Mouse (Mus musculus) lung, embryonic 16.5 days (tissue): Measurements from ENCODE around the gene Eml4. TPM values are rescaled to one million over a fixed set of nuclear protein-coding genes. Genes with fewer than 3 reads are reported as not detected.

Experiments used
- ATAC-seq: fragments of 200-750 bp; cut with Nextera tagmentation; 2 replicates; pipeline ENCODE4 v1.8.0; 2017; ENCODE audit warnings: low read depth, mild to moderate bottlenecking, moderate library complexity
- H3K27ac ChIP-seq: fragments of 300-500 bp; sonication (generic); 2 replicates; pipeline ENCODE4 v1.5.1; 2014; ENCODE audit warnings: mild to moderate bottlenecking, control low read depth, low read length
- H3K27me3 ChIP-seq: fragments of 300-500 bp; sonication (generic); 2 replicates; pipeline ENCODE4 v1.6.1; 2014; ENCODE audit warnings: low read depth, low read length, mixed read lengths; ENCODE audit not compliant: control insufficient read depth, insufficient read depth
- H3K36me3 ChIP-seq: fragments of 300-500 bp; sonication (generic); 2 replicates; pipeline ENCODE4 v1.6.1; 2014; ENCODE audit warnings: low read length; ENCODE audit not compliant: control insufficient read depth, insufficient read depth
- H3K4me1 ChIP-seq: fragments of 300-500 bp; sonication (generic); replicated peaks from 2 replicates; pipeline ENCODE4 v1.6.1; 2014; ENCODE audit warnings: low read length, mixed read lengths; ENCODE audit not compliant: control insufficient read depth, insufficient read depth
- H3K4me2 ChIP-seq: fragments of 300-500 bp; sonication (generic); 2 replicates; pipeline ENCODE4 v1.6.1; 2014; ENCODE audit warnings: low read depth, low read length, control low read depth
- H3K4me3 ChIP-seq: fragments of 300-500 bp; sonication (generic); 2 replicates; pipeline ENCODE4 v1.5.1; 2014; ENCODE audit warnings: mild to moderate bottlenecking, low read length, control low read depth
- H3K9ac ChIP-seq: fragments of 300-500 bp; sonication (generic); 2 replicates; pipeline ENCODE4 v1.6.1; 2014; ENCODE audit warnings: low read length, control low read depth
- H3K9me3 ChIP-seq: fragments of 300-500 bp; sonication (generic); 2 replicates; pipeline ENCODE4 v1.6.1; 2016; ENCODE audit warnings: low read length; ENCODE audit not compliant: control insufficient read depth
- WGBS: fragments of 180-500 bp; shearing (Covaris S2); extraction: QIAGEN DNeasy Blood & Tissue Kit; methylation state at CpG from one replicate; pipeline ENCODE4 v1.1.7; 2014; 5-methylcytosine and 5-hydroxymethylcytosine counted together
- polyA plus RNA-seq: library from polyadenylated mRNA; unstranded; fragments of >200 nt; fragmentation: Nextera tagmentation; extraction: Ambion mirVana; gene quantifications from 2 replicates; pipeline ENCODE4 v1.2.1, GENCODE M21; 2015

Gene Eml4
- polyA plus RNA-seq, 1 experiment from 2014 or later, result 28.6 TPM

DNA sequence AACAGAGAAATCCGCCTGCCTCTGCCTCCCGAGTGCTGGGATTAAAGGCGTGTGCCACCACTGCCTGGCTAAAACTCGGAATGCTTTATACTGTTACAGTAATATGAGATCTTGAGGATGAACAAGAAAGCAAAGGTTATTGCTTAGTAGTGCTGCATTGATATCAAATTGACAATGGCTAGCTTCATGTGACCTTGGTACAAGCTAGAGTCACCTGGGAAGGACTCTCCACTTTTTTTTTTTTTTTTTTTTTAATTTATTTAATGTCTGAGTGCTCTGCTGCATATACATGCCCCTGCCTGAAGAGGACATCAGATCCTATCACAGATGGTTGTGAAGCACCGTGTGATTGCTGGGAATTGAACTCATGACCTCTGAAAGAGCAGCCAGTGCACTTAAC lies 148.2 kb downstream of the Eml4 start:
- WGBS, result 95% methylated on average over 5 of the region's 5 CpGs
- ATAC-seq, result no peak

DNA sequence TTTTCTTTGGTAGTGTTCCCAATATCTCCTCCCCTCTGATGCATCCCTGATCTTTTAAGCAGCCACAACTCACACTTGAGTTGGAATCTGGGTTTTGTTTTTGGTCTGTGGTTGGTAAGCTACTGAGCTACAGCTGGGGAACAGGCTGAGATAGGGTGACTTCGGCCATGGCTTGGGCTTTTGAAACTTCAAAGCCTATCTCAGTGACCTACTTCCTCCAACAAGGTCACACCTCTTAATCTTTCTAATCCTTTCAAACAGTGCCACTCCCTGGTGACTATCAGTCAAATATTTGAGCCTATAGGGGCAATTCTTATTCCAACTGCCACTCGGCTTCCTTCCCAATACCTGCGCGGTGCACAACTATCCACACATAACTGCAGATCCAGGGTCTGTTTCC lies 149.0 kb downstream of the Eml4 start:
- WGBS, result 93% methylated on average over 4 of the region's 4 CpGs
- H3K36me3 ChIP-seq, result peaks cover 39% of the 10 kb centered on the region
- H3K27me3 ChIP-seq, result no peaks in the 10 kb centered on the region

More for the DNA sequence above, 148.2 kb downstream of the Eml4 start:
- Histone ChIP-seq H3K27ac (no peak overlapping the region), H3K9me3 (peaks cover 4% of the 10 kb centered on the region; the same call in 1 of the 2 replicates), H3K4me3 (no peak overlapping the region), H3K27me3 (no peaks in the 10 kb centered on the region), H3K9ac (no peak overlapping the region), H3K4me2 (no peak overlapping the region), H3K4me1 (no peaks in the 10 kb centered on the region), H3K36me3 (peaks cover 39% of the 10 kb centered on the region)

DNA sequence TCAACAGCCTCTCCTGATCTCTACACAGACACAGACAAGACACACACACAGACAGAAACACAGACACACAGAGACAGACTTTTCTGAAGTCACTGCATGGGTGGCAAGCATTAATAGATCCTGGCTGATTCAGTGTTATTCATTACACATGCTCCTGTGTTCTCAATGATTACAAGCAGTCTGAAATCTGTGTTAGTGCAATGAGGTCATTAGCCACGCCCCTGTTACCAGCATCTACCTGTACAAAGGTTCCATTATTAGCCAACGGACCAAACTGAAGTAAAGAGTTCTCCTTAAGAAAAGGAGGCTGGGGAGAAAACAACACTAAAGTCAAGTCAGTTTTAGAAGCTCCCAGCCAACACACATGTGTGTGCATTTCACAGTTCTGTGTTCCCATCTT lies 153.0 kb downstream of the Eml4 start:
- peaks cover 26% of the 10 kb centered on the region for H3K36me3 ChIP-seq
- H3K27me3 ChIP-seq, result no peaks in the 10 kb centered on the region
- H3K4me1 ChIP-seq, result no peaks in the 10 kb centered on the region
- ATAC-seq, result no peak
- H3K4me2 ChIP-seq, result no peak overlapping the region
- H3K27ac ChIP-seq, result no peak overlapping the region
- no peak overlapping the region for H3K9ac ChIP-seq
- 68% methylated on average over 2 of the region's 2 CpGs for WGBS
- no peak overlapping the region for H3K4me3 ChIP-seq
- H3K9me3 ChIP-seq, result no peaks in the 10 kb centered on the region

More for the DNA sequence above, 149.0 kb downstream of the Eml4 start:
- ATAC-seq, result no peak
- no peak overlapping the region for H3K9ac ChIP-seq
- H3K4me2 ChIP-seq, result no peak overlapping the region
- H3K27ac ChIP-seq, result no peak overlapping the region
- no peak overlapping the region for H3K4me3 ChIP-seq
- H3K4me1 ChIP-seq, result no peaks in the 10 kb centered on the region
- H3K9me3 ChIP-seq, result peaks cover 4% of the 10 kb centered on the region; the same call in 1 of the 2 replicates

DNA sequence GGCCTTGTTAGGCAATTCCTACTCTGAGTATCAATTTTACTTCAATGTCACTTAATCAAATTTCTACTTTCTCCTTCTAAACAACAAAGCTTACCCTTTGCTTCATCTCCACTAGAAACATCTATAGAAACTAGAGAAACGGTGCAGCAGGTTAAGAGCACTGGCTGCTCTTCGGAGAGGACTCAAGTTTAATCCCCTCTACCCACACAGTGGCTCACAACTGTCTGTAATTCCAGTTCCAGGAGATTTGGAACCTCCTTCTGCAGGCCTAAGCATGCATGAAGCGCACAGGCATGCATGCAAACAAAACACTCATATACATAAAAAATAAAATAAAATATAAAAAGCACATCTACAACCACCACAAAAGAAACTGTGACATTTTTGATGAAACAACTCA lies 161.4 kb downstream of the Eml4 start:
- 85% methylated on average over 3 of the region's 3 CpGs for WGBS
- H3K4me1 ChIP-seq, result peaks cover 14% of the 10 kb centered on the region
- H3K4me3 ChIP-seq, result no peak overlapping the region
- no peak overlapping the region; the same call in 1 of the 2 replicates for H3K9ac ChIP-seq
- H3K9me3 ChIP-seq, result no peaks in the 10 kb centered on the region
- H3K36me3 ChIP-seq, result no peaks in the 10 kb centered on the region
- H3K4me2 ChIP-seq, result no peak overlapping the region
- ATAC-seq, result no peak
- no peak overlapping the region for H3K27ac ChIP-seq
- H3K27me3 ChIP-seq, result no peaks in the 10 kb centered on the region

DNA sequence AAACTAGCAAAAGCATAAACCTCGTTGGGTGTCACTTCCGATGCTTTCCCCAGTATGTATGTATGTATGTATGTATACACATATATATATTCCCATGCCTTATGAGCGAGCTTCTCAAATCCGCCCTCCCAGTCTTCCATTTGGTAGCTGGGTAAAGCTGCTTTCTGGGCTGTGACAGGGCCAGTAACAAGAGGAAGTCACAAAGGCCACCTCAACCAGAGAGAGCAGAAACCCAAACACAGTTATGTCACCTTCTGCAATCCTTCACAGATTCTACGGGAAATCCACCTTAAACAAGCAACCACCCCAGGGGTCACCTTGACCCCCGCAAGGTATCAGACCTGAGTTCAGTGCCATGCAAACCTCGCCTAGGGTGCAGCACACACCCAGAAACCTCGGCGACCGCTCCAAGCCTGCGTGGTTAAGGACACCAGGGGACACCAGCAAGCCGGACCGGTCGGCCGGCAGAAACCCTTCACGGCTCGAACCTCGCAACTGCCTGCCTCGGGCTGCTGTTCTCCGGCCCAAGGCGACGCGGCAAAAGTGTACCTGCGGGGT lies 163.0 kb downstream of the Eml4 start:
- H3K9me3 ChIP-seq, result no peaks in the 10 kb centered on the region
- under 1% methylated on average over 24 of the region's 24 CpGs for WGBS
- H3K4me1 ChIP-seq, result peaks cover 14% of the 10 kb centered on the region
- peak overlapping the region; percentile 87 for H3K4me2 ChIP-seq
- H3K36me3 ChIP-seq, result no peaks in the 10 kb centered on the region
- H3K27me3 ChIP-seq, result no peaks in the 10 kb centered on the region
- peak overlapping the region; percentile 86 for H3K9ac ChIP-seq
- peak overlapping the region; percentile 93 for H3K4me3 ChIP-seq
- peak; percentile 66 for ATAC-seq
- H3K27ac ChIP-seq, result peak overlapping the region; percentile 81

DNA sequence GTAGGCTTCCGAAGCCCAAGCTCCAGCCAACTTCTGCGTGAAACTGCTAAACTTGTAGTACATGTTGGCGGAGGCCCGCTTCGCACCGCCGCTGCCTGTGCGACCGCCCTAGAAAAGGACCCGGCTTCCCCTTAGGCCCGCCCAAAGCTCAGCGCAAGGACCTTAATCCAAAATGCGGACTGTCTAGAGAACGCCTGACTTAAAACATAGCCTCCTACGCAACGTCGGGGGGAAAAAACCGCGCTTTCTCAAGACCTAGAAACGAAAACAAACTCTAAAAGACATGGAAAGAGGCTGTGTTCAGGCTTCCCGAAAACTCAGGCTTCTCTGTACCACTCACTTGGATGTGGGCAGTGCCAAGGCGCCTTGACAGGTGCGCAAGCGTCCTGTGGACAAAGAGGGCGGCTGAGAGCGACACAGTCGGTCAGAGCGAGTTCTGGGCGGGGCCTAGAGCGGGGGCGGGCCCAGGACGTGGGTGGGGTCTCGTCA lies 163.5 kb downstream of the Eml4 start:
- no peaks in the 10 kb centered on the region for H3K36me3 ChIP-seq
- peak overlapping the region; percentile 93 for H3K4me3 ChIP-seq
- no peaks in the 10 kb centered on the region for H3K9me3 ChIP-seq
- peak overlapping the region; percentile 87 for H3K4me2 ChIP-seq
- peak; percentile 99 for ATAC-seq
- under 1% methylated on average over 33 of the region's 33 CpGs for WGBS
- peaks cover 14% of the 10 kb centered on the region for H3K4me1 ChIP-seq
- H3K27ac ChIP-seq, result peak overlapping the region; percentile 81
- peak overlapping the region; percentile 86 for H3K9ac ChIP-seq
- no peaks in the 10 kb centered on the region for H3K27me3 ChIP-seq

DNA sequence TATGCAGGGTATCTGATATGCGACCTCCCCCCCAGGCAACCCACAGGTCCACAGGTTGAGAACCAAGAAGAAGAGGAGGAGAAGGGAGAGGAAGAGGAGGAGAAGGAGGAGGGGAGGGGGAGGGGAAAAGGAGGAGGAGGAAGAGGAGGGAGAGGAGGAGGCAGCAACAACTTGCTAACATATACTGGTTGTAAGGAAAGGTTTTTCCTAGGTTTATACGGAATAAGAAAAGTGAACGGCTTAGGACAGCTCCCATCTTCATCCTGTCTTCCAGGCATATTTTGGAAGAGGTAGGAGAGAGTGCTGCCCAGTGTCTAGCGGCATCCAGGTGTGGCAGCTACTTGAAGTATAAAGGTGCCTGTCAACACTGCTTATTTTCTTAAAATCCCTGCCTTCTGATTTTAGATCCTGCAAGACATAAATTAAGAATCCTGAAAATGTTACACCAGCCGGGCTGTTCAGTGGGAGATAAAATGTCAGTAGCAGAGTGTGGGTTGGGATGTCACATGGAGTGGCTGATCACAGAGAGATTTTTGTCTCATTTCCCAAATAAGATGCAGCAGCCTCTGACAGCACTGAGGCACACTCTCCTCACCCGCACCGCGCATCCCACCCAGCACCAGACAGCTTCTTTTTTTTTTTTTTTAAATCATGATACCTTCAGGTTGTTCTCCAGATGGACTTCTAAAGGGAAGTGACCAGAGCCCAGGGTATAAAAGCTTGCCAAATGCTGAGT lies 166.7 kb downstream of the Eml4 start, which contains the start of gene Cox7a2l:
Gene Cox7a2l, minus strand, starts transcription at position 51 of the 736 bp plus-strand sequence.
- Histone ChIP-seq H3K36me3 (no peaks in the 10 kb centered on the region), H3K27me3 (no peaks in the 10 kb centered on the region), H3K4me3 (no peak within 1 kb of the TSS), H3K9ac (no peak within 1 kb of the TSS), H3K4me1 (peaks cover 10% of the 10 kb centered on the region), H3K27ac (no peak within 1 kb of the TSS), H3K9me3 (no peaks in the 10 kb centered on the region), H3K4me2 (no peak within 1 kb of the TSS)
- WGBS, result 88% methylated on average over 8 of the region's 8 CpGs
- no peak for ATAC-seq

DNA sequence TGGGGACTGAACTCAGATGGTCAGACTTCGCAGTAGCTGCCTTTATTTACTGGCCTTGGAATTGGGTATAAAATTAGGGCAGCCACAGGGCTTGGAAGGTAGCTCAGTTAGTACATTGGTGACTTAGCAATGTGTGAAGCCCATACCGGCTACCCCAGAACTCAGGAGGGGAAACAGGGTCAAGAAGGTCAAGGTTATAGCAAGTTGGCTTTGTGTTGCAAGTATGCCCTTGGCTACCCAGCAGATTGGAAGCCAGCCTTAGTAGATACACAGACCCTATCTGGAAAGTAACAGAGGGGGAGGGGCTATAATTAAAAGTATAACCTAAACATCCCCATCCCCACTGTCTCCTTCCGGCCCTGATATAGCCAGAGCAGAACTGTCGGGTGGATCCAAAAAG lies 171.2 kb downstream of the Eml4 start:
- H3K4me2 ChIP-seq, result no peak overlapping the region
- no peak for ATAC-seq
- H3K27me3 ChIP-seq, result no peaks in the 10 kb centered on the region
- H3K4me1 ChIP-seq, result peaks cover 10% of the 10 kb centered on the region
- H3K4me3 ChIP-seq, result no peak overlapping the region
- no peak overlapping the region for H3K9ac ChIP-seq
- no peaks in the 10 kb centered on the region for H3K36me3 ChIP-seq
- 82% methylated on average over 4 of the region's 4 CpGs for WGBS
- H3K9me3 ChIP-seq, result no peaks in the 10 kb centered on the region
- no peak overlapping the region for H3K27ac ChIP-seq

DNA sequence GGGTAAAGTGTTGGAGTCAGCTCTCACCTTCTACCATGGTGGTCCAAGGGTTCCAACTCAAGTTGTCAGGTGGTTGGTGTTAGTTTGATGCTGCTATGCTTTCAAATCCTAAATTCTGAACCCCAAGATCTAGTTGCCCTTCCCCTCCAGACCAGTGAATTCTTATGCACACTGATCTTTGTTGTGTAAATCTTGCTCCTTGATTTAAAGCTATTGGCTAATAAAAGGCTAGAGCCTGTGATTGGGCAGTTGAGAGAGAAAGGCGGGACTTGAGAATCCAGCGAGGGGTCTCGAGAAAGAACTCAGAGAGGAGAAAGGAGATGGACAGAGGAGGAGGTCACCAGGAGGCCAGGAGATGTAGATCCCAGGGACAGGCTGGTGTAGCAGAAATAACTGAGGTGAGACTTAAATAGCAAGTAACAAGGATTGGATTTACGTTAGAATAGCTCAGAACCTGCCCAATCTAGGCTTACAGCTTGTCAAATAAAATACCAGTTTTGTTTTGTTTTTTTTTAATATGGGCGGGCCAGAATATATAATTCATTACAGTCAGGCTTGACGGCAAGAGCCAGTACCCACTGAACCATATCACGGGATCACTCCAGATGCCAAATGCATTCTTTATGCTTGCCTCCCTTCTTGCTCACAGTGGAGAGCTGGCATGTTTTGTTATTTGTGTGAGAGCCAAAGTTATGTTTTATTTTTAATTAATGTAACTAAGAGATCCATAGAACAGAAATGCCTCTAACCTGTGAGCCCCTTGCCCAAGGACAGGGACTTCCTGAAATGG lies 172.1 kb downstream of the Eml4 start:
- ATAC-seq, result no peak
- Histone ChIP-seq H3K27ac (no peak overlapping the region), H3K4me3 (no peak overlapping the region), H3K27me3 (no peaks in the 10 kb centered on the region), H3K9me3 (no peaks in the 10 kb centered on the region), H3K4me2 (no peak overlapping the region), H3K9ac (no peak overlapping the region), H3K36me3 (no peaks in the 10 kb centered on the region), H3K4me1 (peaks cover 19% of the 10 kb centered on the region)
- WGBS, result 68% methylated on average over 7 of the region's 7 CpGs
